Mouse (Mus musculus): ENCODE data around the gene Nfat5.

Nfat5 gene

DNA sequence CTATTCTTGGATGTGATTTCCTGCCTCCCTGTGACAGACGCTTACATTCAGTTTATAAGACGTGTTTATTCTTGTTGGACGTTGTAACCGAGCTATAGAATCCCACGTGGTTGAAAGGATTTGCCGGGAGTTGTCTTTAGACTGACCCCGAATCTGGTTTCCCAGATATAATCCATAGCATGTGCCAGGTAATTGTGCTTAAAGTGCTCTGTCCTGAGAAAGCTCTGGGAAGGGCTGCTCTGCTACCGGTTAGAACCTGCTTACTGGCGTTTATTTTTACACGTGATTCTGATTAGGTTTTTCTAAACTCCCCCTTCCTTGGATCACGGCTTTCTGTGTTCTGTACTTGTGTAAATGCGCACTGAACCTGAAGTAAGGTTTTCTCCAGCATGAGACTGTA is 104.4 kb downstream of the Nfat5 start:
- no peak for DNase-seq (ENCODE audit: low read depth, low spot score)

DNA sequence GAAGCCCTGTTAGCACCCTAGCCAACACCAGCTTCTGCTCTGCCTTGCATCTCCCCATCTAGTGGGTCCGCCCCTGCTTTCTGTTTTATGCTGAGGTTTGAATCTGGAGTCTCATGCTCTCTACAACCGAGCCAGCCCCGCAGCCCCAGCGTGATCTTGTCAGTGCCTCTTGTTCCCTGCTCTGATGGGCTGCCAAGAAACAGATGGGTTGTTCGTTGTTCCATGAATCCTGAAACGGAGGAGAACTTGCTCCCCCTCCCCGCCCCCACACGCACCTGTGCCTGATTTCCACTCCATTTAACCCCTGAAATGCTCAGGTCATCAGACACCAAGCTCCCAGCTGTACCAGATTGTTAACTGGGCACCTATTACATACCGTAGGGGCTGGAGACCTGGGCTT is 106.2 kb downstream of the Nfat5 start:
- DNase-seq (ENCODE audit: low read depth, low spot score): peak; percentile 23

DNA sequence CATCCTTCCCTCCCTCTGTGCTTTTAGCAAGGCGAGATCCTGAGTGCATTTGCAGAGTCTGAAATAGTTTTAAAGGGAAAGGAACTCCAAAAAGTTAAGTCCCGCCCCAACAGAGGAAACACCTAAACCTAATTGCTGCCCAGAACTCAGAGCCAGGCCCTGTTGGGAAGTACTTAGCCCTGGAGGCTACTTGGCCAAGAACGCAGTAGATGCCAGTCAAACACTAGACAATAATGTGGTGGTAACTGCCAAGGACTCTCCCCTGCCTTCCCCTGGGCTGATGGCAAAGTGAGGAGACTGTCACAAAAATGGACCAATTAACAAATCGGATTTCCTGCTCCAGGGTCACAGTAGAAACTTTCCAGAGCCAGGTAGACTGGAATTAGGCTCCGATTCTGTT is 108.6 kb downstream of the Nfat5 start:
- no peak for DNase-seq (ENCODE audit: low read depth, low spot score)

DNA sequence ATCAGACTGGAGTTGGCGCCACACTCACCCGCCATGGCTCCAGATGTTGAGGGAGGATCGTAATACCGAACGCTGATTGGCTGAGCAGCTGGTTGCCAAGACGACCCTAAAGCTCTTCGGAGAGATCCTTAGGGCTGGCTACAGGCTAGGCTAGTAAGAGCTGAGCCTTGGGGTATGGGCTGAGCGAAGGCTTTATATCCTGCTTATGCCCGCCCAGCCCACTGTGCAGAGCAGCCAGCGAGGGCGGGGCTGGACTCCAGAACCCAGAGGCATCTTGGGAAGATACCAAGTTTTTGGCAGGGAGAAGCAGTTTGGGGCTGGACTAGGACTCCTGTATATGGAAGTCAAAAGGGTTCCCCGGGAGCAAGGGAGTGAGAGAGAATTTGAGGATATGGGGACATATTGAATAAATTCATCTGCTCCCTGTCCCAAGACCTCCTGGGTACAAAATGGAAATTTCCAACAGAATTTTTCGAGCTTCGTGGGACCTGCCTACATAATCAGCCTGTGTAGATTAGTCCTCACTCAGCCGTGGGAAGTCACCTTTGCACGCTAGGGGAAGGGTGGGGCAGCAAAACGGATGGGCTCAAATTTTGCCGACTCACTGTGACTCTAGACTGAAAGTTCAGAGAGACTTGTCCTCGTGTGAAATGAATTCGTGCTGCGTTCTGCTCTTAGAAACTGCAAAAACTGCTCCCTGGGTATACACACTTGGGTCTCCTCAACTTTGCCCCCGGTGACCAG is 109.9 kb downstream of the Nfat5 start, which contains the start of gene Nqo1:
Gene Nqo1, minus strand, starts transcription at position 169 of the 744 bp plus-strand sequence.
- DNase-seq (ENCODE audit: low read depth, low spot score): peak; percentile 61

DNA sequence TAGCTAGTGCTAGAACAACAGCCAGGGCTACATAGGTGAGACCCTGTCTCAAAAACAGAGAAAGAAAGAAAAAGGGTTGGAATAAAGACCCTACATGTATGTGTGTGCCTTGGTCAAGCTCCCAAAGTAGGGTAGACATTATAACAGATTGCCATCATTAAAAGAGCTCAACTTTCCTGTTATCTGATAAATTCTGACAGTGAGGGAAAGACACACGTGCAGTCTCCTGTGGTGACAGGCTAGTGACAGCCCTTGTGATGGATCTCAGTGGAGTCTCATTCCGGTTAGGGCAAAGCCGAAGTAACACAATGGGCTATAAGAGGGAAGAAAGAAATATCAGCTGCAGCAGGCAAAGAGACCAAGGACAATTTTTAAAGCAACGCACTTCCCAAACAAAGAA is 110.8 kb downstream of the Nfat5 start:
- DNase-seq (ENCODE audit: low read depth, low spot score): no peak

DNA sequence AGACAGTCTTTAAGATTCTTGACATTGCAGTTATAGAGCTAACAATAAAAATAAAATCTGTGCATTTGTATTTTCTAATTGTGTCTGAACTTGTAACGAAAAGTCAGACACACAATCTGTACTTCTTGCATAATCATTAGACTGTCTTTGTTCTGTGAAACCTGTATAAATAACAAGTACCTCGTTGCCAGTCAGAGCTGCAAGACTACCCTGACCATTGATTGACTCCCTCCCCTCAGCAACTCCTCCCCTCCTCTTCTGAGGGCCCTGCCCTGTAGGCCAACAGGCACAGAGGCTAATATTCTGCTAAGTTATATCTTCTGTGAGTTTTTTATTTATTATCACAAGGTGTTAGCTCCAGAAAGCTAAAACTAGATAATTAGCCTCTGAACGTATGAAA is 112.7 kb downstream of the Nfat5 start:
- DNase-seq (ENCODE audit: low read depth, low spot score): no peak

DNA sequence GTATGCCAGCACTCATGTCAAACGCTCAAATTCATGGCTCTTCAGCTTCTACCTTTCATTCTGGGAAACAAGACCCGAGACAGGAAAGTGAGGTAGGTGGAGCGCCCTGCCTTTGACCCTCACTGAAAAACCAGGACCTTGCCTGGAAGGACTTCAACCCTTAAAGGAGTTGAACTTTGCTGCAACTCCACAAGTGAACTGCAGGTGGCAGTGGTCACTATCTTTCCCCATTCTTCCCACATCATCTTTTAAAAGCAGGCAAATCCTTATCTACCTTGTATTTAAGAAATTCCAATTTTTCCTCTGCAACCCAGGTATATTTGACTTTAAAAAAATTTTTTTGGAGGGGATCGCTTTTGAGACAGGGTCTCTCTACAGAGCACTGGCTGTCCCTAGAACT is 118.1 kb downstream of the Nfat5 start:
- DNase-seq (ENCODE audit: low read depth, low spot score): no peak

DNA sequence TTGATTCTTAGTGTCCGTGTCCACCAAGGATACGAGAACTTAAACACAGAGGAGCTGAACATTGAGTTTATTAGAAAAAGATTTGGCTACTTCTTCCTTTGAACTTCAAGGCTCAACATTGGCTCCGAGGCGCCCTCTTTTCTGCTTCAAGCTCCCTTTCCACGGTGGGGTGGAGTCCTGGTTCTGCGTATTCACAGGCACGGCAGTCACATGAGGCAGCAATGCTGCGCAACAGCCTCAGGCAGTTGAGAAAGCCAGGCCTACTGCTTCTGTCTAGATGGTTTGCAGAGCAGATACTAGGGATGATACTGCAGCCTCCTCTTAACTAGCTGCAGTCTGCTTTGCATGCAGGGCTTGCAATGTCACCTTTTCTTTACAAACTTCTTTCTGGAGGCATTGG is 119.3 kb downstream of the Nfat5 start:
- no peak for DNase-seq (ENCODE audit: low read depth, low spot score)

DNA sequence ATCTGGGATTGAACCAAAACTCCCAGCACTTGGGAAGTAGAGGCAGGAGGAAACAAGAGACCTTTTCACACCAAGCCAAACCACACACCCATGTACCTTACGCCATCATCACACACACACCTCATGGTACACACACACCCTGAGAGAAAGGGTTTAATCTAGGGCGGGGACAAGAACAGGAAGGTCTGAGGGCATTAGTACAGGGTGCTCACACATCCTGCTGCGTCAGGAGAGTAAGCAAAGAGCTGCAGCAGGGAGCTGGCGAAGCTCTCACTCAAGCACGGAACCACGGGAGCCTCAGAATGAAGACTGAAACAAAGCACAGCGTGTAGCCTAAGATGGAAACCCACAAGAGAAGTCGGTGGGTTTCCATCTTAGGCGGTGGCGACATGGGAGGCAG is 120.6 kb downstream of the Nfat5 start:
- DNase-seq (ENCODE audit: low read depth, low spot score): no peak

DNA sequence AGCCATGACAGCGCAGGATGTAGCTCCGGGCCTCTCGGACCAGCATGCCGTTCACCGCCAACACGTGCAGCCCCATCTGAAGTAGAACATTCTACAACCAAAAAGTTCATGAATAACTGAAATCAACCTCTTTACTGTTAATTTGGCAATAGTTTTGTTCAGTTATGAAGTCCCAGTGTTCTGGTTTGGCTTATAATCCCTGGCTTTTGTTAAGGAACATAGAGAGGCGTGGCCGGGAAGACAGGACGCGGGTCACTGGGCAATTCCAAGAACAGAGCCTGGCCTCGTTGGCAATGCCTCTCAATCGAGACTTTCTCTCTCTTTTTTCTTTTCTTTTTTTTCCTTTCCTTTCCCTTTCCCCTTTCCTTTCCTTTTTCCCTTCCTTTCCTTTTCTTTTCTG is 123.7 kb downstream of the Nfat5 start:
- no peak for DNase-seq (ENCODE audit: low read depth, low spot score)

DNA sequence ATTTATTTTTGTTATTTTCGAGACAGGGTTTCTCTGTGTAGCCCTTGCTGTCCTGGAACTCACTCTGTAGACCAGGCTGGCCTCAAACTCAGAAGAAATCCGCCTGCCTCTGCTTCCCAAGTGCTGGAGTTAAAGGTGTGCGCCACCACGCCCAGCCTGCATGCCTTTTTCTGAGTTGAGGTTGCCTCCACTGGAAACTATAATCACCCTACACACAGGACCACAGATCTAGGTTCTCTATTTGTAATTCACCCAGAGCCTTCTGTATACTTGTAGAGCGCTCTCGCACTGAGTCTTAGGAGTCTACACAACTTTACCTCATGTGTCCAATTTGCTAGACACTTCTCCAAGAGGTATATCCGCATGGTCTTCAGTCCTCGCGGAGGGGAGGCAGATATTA is 130.9 kb downstream of the Nfat5 start:
- no peak for DNase-seq (ENCODE audit: low read depth, low spot score)

DNA sequence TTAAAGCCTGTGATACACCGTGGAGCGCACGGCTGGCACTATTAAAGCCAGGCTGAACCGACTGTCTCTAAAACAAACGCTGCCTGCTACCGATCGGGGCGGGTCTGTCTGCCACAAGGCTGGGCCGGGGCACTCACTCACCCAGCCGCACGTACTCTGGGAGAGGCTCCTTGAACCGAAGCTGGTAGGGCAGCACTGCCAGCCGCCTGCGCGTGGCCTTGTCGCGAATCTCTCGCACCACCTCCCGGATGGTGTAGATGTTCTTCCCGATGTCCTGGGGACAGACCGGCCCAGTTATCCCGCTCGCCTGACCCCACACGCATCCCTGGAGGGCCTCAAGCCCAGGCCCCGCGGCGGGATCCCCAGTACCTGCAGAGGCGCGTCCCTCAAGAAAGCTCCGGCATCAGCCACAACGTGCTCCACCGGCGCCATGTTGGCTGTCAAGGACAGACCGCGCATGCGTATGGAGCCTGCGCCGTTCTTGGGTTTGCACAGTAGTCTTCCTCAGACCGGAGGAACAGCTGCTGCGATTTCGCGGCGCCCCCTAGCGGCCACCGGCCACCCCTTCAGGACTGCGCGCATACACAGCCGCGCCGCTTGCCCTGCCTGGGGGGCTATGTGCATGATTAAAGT is 131.4 kb downstream of the Nfat5 start, which contains the start of gene Nob1:
Gene Nob1, minus strand, starts transcription at position 455 of the 633 bp plus-strand sequence.
- DNase-seq (ENCODE audit: low read depth, low spot score): peak; percentile 95

DNA sequence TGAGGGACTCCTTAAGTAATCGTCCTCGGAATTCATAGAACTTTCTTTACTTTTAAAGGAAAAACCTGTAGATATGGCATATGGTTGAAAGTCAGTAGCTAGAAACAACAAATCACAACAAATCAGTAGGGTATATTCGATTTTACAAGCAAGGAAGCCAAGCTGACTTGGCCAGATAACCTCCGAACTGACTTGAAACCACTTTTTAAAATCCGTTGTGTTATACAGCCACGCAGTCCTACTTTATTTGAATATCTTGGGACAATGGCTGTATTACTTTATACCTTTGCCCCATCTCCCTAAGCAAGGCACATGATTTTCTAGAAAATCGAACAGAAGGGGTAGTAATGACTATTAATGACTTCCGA is 131.9 kb downstream of the Nfat5 start:
- DNase-seq (ENCODE audit: low read depth, low spot score): no peak
